Mouse (Mus musculus) embryonic facial prominence, embryonic 13.5 days (tissue): ENCODE results near the gene Kbtbd4. TPM values are rescaled to one million over a fixed set of nuclear protein-coding genes. Genes with fewer than 3 reads are reported as not detected.

ENCODE experiments used
- ATAC-seq: fragments of 200-750 bp; cut with Nextera tagmentation; 2 replicates; pipeline ENCODE4 v1.8.0; 2017; ENCODE audit warnings: low read depth; ENCODE audit not compliant: insufficient number of reproducible peaks, insufficient read depth, low FRiP score, low TSS enrichment
- H3K27ac ChIP-seq: fragments of 300-500 bp; sonication (generic); 2 replicates; pipeline ENCODE4 v1.5.1; 2015; ENCODE audit warnings: moderate library complexity, mild to moderate bottlenecking, inconsistent platforms
- H3K27me3 ChIP-seq: fragments of 300-500 bp; sonication (generic); 2 replicates; pipeline ENCODE4 v1.6.1; 2015; ENCODE audit warnings: mild to moderate bottlenecking, inconsistent platforms
- H3K36me3 ChIP-seq: fragments of 300-500 bp; sonication (generic); 2 replicates; pipeline ENCODE4 v1.6.1; 2015; ENCODE audit warnings: mild to moderate bottlenecking, inconsistent platforms
- H3K4me1 ChIP-seq: fragments of 300-500 bp; sonication (generic); 2 replicates; pipeline ENCODE4 v1.6.1; 2015; ENCODE audit warnings: inconsistent platforms
- H3K4me2 ChIP-seq: fragments of 300-500 bp; sonication (generic); 2 replicates; pipeline ENCODE4 v1.6.1; 2015; ENCODE audit warnings: moderate library complexity, mild to moderate bottlenecking, inconsistent platforms
- H3K4me3 ChIP-seq: fragments of 300-500 bp; sonication (generic); 2 replicates; pipeline ENCODE4 v1.5.1; 2015; ENCODE audit warnings: mild to moderate bottlenecking, inconsistent platforms
- H3K9ac ChIP-seq: fragments of 300-500 bp; sonication (generic); 2 replicates; pipeline ENCODE4 v1.6.1; 2015; ENCODE audit warnings: mild to moderate bottlenecking, inconsistent platforms
- H3K9me3 ChIP-seq: fragments of 300-500 bp; sonication (generic); 2 replicates; pipeline ENCODE4 v1.6.1; 2016; ENCODE audit warnings: inconsistent platforms
- WGBS: fragments of 180-500 bp; shearing (Covaris S2); methylation state at CpG from one replicate; pipeline ENCODE4 v1.1.7; 2015; ENCODE audit warnings: mixed read lengths; 5-methylcytosine and 5-hydroxymethylcytosine counted together
- polyA plus RNA-seq: library from polyadenylated mRNA; unstranded; fragments of >200 nt; fragmentation: Nextera tagmentation; extraction: Ambion mirVana; gene quantifications from 2 replicates; pipeline ENCODE4 v1.2.1, GENCODE M21; 2015

Kbtbd4 gene
- polyA plus RNA-seq, 1 experiment from 2014 or later, result 46.1 TPM

GRCm38 (mm10) chr2:90938362-90938761 is 33.8 kb downstream of the Kbtbd4 start:
- H3K9me3 ChIP-seq, result no peaks in the 10 kb centered on the region
- no peak overlapping the region for H3K27ac ChIP-seq
- peaks cover 21% of the 10 kb centered on the region for H3K4me1 ChIP-seq
- 68% methylated on average over 3 of the region's 3 CpGs for WGBS
- no peak overlapping the region for H3K4me2 ChIP-seq
- H3K9ac ChIP-seq, result no peak overlapping the region
- peaks cover 3% of the 10 kb centered on the region; the same call in 1 of the 2 replicates for H3K36me3 ChIP-seq
- ATAC-seq, result no peak
- no peaks in the 10 kb centered on the region for H3K27me3 ChIP-seq
- H3K4me3 ChIP-seq, result no peak overlapping the region

GRCm38 (mm10) chr2:90939750-90940149 is 35.2 kb downstream of the Kbtbd4 start:
- Histone ChIP-seq H3K4me2 (peak overlapping the region; percentile 77), H3K27me3 (no peaks in the 10 kb centered on the region), H3K9me3 (no peaks in the 10 kb centered on the region), H3K9ac (peak overlapping the region; percentile 98), H3K4me1 (peaks cover 23% of the 10 kb centered on the region), H3K27ac (peak overlapping the region; percentile 95), H3K36me3 (peaks cover 3% of the 10 kb centered on the region; the same call in 1 of the 2 replicates), H3K4me3 (peak overlapping the region; percentile 97)
- WGBS, result 42% methylated on average over 8 of the region's 8 CpGs
- ATAC-seq, result no peak

- Histone ChIP-seq H3K4me2 (peak within 1 kb of the TSS; percentile 77), H3K9me3 (no peaks in the 10 kb centered on the region), H3K9ac (peak within 1 kb of the TSS; percentile 98), H3K4me3 (peak within 1 kb of the TSS; percentile 97), H3K27me3 (no peaks in the 10 kb centered on the region), H3K4me1 (peaks cover 23% of the 10 kb centered on the region), H3K36me3 (peaks cover 3% of the 10 kb centered on the region; the same call in 1 of the 2 replicates), H3K27ac (peak within 1 kb of the TSS; percentile 95)
- under 1% methylated on average over 95 of the region's 113 CpGs for WGBS
- ATAC-seq, result peak; percentile 91
Observed at GRCm38 (mm10) chr2:90940233-90941229, 36.0 kb downstream of the Kbtbd4 start, which contains the start of gene Celf1. TSS of gene Celf1 (plus strand) at chr2:90940382.

DNA sequence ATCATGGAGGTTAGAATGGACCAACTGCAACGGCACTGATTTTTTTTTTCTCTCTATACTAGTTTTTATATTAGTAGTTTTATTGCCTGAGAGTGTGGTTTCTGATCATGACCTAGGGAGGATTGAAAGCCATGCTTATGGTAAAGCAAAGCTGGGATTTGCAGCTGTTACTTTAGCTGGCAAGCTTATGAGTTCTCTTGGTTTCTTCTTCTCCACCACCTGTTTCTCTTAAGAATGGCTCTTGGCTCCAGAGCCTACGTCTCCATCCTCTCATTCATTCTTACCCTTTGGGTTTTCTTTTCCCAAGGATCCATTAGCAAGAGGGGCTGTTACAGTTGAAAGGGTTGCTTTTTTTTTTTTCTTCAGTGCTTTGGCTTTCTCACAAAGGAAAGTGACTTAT is 37.2 kb downstream of the Kbtbd4 start:
- Histone ChIP-seq H3K27ac (no peak overlapping the region), H3K9ac (no peak overlapping the region)
- WGBS, result 56% methylated on average over 2 of the region's 2 CpGs

DNA sequence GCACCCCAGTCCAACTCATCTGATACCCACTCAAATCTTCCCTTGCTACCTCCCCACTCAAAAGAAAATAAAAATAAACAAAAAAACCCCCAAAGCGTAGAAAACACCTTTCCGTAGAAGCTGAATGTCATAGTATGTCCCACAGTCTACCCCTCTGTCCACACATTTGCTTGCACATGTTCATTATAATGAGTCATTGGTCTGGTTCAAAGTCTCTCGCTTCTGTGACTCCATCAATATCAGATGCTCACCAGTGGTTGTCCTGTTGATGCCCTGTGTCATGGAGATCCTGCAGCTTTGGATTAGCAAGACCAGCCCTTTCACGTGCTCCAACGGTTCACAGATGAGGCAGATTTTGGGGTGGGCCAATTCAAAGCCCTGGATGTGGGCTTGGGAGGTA is 45.6 kb downstream of the Kbtbd4 start:
- no peak overlapping the region for H3K9ac ChIP-seq
- WGBS, result 86% methylated on average over 5 of the region's 5 CpGs
- no peak overlapping the region for H3K4me3 ChIP-seq
- no peak overlapping the region for H3K27ac ChIP-seq
- no peaks in the 10 kb centered on the region for H3K4me1 ChIP-seq
- H3K4me2 ChIP-seq, result no peak overlapping the region
- ATAC-seq, result no peak
- H3K9me3 ChIP-seq, result no peaks in the 10 kb centered on the region
- peaks cover 5% of the 10 kb centered on the region; the same call in 1 of the 2 replicates for H3K36me3 ChIP-seq
- no peaks in the 10 kb centered on the region for H3K27me3 ChIP-seq

More for the DNA sequence above, 37.2 kb downstream of the Kbtbd4 start:
- Histone ChIP-seq H3K9me3 (no peaks in the 10 kb centered on the region), H3K27me3 (no peaks in the 10 kb centered on the region), H3K36me3 (peaks cover 3% of the 10 kb centered on the region; the same call in 1 of the 2 replicates), H3K4me2 (peak overlapping the region; percentile 77), H3K4me1 (peaks cover 23% of the 10 kb centered on the region), H3K4me3 (peak overlapping the region; percentile 97)
- ATAC-seq, result no peak

DNA sequence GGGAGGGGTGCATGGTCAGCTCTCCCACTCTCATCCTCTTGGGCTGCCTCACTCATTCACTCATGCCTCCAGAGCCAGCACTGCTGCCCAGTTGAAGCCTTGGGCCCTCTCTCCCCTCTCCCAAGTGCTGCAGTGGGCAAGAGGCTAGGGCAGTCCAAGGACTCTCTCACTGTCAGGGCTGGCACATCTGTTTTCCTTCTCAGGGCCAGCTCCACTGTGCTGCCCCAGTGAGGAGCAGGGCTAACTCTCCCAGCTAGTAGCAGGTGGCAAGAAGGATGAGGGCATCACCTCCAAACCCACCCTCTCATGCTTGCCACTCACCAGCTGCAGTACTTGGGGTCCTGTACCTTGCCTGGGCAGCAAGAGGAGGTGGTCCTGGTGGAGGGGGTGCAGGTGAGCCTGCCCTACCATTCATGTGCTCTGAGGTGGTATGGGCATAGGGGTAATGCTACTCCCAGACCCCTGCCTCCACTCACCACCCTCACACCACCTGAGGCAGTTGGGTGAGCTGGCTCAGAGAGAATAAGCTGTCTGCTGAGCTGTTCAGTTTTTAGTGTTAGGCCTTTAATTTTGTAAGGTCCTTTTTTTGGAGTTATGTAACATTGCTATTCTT is 46.1 kb downstream of the Kbtbd4 start:
- no peaks in the 10 kb centered on the region for H3K9me3 ChIP-seq
- H3K27me3 ChIP-seq, result no peaks in the 10 kb centered on the region
- H3K4me1 ChIP-seq, result no peaks in the 10 kb centered on the region
- H3K4me2 ChIP-seq, result no peak overlapping the region
- no peak overlapping the region for H3K4me3 ChIP-seq
- no peak overlapping the region for H3K9ac ChIP-seq
- H3K36me3 ChIP-seq, result peaks cover 5% of the 10 kb centered on the region; the same call in 1 of the 2 replicates
- H3K27ac ChIP-seq, result no peak overlapping the region
- no peak for ATAC-seq

GRCm38 (mm10) chr2:90953461-90953860 is 48.9 kb downstream of the Kbtbd4 start:
- Histone ChIP-seq H3K4me1 (no peaks in the 10 kb centered on the region), H3K9me3 (no peaks in the 10 kb centered on the region)
- WGBS, result 79% methylated on average over 3 of the region's 3 CpGs

GRCm38 (mm10) chr2:90956053-90956452 is 51.5 kb downstream of the Kbtbd4 start:
- H3K27ac ChIP-seq, result no peak overlapping the region
- ATAC-seq, result no peak
- H3K4me2 ChIP-seq, result no peak overlapping the region
- peaks cover 3% of the 10 kb centered on the region for H3K36me3 ChIP-seq
- H3K4me1 ChIP-seq, result no peaks in the 10 kb centered on the region
- H3K27me3 ChIP-seq, result no peaks in the 10 kb centered on the region
- H3K4me3 ChIP-seq, result no peak overlapping the region
- 54% methylated on average over 1 of the region's 1 CpGs for WGBS
- no peak overlapping the region for H3K9ac ChIP-seq
- no peaks in the 10 kb centered on the region for H3K9me3 ChIP-seq

More at GRCm38 (mm10) chr2:90953461-90953860, 48.9 kb downstream of the Kbtbd4 start:
- ATAC-seq, result no peak
- Histone ChIP-seq H3K9ac (no peak overlapping the region), H3K27me3 (no peaks in the 10 kb centered on the region), H3K4me3 (no peak overlapping the region), H3K4me2 (no peak overlapping the region), H3K27ac (no peak overlapping the region), H3K36me3 (peaks cover 8% of the 10 kb centered on the region)

- Histone ChIP-seq H3K27me3 (no peaks in the 10 kb centered on the region), H3K9ac (no peak overlapping the region), H3K27ac (no peak overlapping the region), H3K4me3 (no peak overlapping the region), H3K4me2 (no peak overlapping the region), H3K9me3 (no peaks in the 10 kb centered on the region), H3K4me1 (no peaks in the 10 kb centered on the region), H3K36me3 (peaks cover 3% of the 10 kb centered on the region)
- no peak for ATAC-seq
- 86% methylated on average over 3 of the region's 3 CpGs for WGBS
Observed at GRCm38 (mm10) chr2:90958856-90959255, 54.3 kb downstream of the Kbtbd4 start.

DNA sequence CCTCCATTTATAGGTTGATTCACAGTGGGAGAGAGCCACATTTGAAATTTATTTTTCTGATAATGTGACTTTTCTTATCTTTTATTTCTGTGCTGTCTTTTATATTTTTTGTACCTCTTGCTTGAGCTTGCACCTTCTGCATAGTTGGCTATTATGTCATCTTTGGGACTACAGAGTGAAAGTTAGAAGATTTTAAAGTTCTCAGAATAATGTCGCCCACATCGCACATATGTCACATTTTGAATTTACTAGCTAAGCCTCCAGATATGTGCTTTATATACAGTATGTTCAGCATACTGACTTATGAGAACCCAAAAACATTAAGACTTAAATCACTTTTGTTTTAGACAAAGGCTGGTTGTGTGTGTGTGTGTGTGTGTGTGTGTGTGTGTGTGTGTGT is 55.5 kb downstream of the Kbtbd4 start:
- Histone ChIP-seq H3K36me3 (peaks cover 3% of the 10 kb centered on the region), H3K9ac (no peak overlapping the region), H3K4me3 (no peak overlapping the region), H3K27ac (no peak overlapping the region), H3K4me2 (no peak overlapping the region), H3K27me3 (no peaks in the 10 kb centered on the region), H3K9me3 (no peaks in the 10 kb centered on the region), H3K4me1 (peaks cover 6% of the 10 kb centered on the region)
- ATAC-seq, result no peak
- 98% methylated on average over 2 of the region's 2 CpGs for WGBS
